Mouse (Mus musculus): Measurements from ENCODE around the gene Clec2e.

Clec2e gene

DNA sequence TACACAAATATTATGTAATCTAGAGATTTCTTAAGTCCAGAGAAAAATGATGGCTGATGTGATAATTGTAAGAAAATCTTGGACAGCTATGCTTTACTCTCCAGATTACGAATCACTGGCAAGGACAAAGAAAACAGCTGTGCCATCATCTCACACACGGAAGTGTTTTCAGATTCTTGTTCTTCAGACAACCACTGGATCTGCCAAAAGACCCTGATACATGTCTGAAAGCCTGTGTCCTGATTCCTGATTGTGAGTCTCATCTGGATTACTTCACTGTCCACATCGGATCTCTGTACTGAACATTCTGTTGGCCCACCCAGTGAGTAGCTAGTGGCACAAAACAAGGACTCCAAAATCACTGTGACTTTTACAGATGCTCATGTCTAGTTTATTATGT, 44.5 kb downstream of the Clec2e start:
- no peak for DNase-seq

DNA sequence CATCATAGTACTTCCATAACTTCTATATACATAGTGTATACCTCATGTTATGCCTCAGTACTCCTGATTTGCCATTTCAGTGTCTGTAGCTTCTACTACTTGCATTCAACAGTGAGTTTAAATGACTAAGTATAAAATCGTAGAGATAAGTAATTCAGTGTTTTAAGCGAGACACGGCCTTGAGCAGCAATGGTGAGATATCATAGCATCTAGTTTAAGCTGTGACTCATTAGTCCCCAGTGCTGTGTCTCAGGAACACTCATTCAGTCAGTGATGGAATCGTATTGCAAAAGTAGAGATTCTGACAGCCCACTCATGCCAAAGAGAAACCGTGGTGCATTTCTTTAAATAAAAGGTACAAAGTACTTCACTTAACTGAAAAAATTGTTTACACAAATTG, 49.0 kb downstream of the Clec2e start:
- DNase-seq: no peak

DNA sequence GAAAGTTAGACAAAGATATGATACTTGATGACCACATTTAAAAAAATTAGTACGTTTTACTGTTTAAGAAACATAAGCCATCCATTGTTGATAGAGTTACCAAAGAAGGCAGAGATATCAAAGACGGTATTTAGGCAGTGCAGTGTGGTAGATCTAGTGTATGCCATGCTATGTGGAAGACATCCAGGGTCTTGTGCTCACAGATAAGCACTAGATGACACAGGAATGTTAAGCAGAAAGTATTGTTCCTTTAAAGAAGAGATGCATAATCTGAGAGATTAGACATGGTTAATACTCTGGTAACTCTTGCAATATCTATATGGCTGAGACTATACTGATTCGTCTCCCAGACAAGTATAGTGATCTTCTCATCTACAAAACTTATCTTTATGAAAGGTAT, 49.6 kb downstream of the Clec2e start:
- no peak for DNase-seq

DNA sequence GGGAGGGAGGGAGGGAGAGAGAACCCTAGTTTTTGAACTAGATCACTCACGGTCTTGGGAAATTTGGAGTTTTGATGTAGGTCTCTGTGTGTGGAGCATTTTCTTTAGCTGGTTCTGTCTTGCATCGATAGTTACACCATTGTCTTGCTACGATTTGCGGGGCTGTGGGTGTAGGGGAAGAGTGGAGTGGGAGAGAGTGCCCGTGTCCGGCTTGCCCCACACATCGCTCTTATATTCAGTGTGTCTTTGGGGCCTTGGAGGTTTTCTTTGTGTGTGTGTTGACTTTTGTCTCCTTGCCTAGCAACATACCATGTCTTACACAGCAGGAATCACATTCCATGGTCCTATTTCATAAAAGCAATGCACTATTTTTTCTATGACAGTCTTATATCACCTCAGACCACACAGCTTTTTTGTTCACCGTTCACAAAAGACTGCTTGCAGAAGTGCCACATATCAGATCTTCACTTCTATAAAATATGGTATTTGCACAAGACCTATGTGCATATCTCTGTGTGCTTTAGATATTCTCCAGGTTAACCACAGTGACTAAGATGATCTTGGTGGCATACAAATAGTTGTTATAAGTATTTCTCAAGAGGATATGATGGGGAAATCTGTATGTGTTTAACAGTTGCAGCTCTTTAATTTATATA, 51.0 kb downstream of the Clec2e start:
- peak; percentile 35 for DNase-seq

DNA sequence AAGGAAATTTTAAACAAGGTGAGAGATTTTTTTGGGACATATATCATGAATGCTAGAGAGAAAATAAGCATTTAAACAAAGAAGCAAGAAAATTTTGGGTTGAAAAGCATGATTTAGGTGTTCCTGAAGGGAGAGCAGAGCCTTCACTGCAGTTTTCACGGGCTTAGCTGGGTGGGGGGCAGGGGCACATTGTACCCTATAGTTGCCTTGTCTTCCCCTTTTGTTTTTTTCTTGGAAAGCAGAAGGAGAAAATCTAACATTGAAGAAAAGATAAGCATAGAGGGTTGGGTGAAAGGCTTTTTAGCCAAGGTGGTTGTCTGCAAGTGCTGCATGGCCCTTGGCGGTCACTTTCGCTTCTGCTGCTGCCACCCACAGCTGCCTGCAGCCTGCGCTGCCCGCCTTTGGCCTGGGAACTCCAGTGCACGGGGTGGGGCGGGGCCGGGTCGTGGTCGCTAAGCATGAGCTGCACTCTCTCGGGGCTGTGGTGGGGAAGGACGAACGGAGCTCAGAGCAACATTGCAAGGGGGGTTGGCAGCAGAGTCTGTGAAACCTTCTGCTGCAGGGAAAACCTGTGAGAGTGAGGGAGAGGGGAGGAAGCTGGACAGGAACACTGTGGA, 51.7 kb downstream of the Clec2e start:
- DNase-seq: peak; percentile 87

DNA sequence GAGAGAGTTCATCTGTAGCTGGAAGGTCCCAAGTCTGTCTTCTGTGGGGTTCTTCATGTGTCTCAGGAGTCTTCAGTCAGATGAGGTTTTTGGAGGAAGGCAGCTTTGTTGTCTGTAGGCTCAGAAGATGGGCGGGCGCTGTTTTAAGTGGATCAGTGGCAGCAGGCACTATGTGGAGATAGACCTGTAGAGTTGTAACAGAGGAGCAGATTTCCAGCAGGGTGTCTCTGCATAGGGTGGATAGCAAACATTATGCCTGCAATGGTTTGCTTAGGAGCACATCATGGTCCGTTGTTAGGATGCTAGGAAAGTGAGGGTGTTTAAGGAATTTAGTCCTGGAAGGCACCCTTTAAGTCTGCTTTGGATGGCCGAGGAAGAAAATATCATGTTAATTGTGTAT, 52.3 kb downstream of the Clec2e start:
- peak; percentile 6 for DNase-seq

DNA sequence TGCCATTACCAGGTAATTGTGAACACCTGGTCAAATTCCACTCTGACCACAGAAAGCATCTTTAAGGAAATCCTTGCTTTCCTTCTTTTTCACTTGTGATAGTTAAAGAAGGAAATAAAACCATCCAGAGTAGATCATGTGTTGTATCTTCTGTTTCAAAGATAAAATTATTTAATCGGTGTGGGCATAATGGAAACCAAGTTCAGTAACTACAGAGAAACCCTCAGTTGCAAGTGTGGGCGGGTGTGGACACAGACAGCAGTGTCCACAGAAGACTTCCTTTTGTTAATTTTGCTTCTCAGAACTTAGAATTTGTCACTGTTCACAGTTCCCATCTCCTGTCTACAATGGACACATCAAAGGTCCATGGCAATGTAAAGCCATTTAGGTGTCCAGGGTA, 55.1 kb downstream of the Clec2e start, which contains the start of gene Klrb1f:
TSS of gene Klrb1f (plus strand) at position 301 of the 400 bp plus-strand sequence.
- DNase-seq: no peak

DNA sequence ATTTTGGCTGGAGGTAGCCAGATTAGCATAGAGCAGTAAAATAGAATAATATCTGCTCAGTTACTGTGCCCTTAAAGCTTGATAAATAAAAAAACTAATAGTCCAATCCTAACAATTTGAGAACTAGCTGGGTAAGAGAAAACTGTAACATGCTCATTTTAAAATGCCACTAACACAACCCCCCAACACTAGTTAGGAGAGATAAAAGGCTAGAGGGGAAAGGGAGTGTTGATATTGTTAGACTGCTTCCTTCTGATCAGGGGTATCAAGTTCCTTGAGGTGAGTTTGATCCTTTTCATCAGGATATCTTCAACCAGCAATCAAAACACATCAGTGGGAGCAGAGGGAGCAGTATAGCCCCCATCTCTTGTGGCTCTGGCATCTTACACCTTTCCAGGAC, 58.2 kb downstream of the Clec2e start:
- DNase-seq: no peak
